Mouse (Mus musculus): Measurements from ENCODE around the gene 4930452B06Rik. TPM values are rescaled to one million over a fixed set of nuclear protein-coding genes. Genes with fewer than 3 reads are reported as not detected.
"Not testable (repeated sequence)": the region's sequence is repeated elsewhere in the genome, so short reads cannot be mapped to it uniquely, and the experiment has no call there.

The 4930452B06Rik gene
- 0.90 and 1.6 TPM in 2 replicates for total RNA-seq (2021)
- long read RNA-seq, partial matches to known transcripts = 0 of 6 reads
- long read RNA-seq, other reads (novel, unspliced or antisense) = 4 of 6 reads

- peak; percentile 80 for DNase-seq
Observed at GRCm38 (mm10) chr14:8665636-8666411, at the start of gene 4930452B06Rik. 4930452B06Rik (minus strand) TSS chr14:8666240.

GRCm38 (mm10) chr14:8712674-8713073 lies 46.6 kb upstream of the 4930452B06Rik start:
- no peak for DNase-seq

DNA sequence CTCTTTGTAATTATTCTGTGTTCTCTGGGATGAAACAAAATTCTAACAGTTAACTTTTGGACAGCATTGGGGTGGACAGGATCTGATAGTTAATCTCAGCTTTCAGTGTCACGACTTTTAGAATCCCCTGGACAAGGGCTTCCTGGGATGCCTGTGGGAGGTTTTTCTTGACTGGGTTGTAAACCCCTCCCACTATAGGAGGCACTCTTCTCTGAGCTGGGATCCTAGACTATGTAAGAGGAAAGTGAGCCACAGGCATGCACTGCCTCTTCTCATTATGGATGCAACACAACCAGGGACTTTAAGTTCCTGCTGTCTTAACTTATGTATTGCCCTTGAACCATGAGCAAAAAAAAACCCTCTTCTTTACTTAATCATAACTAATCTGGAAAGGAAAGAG lies 23.4 kb upstream of the 4930452B06Rik start:
- DNase-seq = no peak

DNA sequence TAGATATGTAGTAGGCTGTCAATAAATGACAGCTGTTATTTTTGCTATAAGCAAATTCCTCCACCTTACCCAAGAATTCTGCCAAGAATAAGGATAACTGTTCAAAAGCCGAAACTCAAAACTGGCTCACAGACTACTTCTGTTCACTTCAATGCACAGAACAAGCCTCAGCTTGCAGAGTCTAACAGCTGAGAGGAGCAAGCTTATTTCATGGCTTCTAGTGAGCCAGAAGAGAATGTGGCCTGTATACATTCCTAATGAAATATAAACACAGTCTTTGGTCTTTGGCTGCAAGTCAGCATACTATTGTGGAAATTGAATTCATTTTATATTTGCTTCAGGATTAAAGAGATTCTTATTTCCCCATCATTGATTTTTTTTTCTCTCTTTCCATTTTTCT lies 22.4 kb upstream of the 4930452B06Rik start:
- DNase-seq = no peak

DNA sequence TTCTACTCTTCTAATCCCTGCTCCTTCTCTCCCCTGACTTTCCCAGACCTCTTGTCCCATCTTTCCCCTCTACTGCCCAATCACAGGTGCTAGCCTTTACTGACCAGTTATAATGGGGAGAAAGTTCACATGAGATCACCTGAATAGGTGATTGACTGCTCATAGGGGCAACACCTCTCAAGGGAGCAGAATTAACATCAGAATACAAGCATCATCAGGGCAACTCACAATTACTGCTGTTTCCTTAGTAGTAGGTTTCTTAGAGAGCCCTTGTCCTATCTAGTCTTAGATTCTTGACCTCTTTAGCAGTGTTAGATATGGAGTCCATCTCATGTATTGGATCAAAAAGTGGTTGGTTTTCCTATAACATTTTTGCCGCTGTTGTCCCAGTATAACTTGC lies 20.1 kb upstream of the 4930452B06Rik start:
- no peak for DNase-seq

GRCm38 (mm10) chr14:8679896-8680295 lies 13.9 kb upstream of the 4930452B06Rik start:
- no peak for DNase-seq

- DNase-seq = no peak
Observed at GRCm38 (mm10) chr14:8660359-8660758, 5.7 kb downstream of the 4930452B06Rik start.

DNA sequence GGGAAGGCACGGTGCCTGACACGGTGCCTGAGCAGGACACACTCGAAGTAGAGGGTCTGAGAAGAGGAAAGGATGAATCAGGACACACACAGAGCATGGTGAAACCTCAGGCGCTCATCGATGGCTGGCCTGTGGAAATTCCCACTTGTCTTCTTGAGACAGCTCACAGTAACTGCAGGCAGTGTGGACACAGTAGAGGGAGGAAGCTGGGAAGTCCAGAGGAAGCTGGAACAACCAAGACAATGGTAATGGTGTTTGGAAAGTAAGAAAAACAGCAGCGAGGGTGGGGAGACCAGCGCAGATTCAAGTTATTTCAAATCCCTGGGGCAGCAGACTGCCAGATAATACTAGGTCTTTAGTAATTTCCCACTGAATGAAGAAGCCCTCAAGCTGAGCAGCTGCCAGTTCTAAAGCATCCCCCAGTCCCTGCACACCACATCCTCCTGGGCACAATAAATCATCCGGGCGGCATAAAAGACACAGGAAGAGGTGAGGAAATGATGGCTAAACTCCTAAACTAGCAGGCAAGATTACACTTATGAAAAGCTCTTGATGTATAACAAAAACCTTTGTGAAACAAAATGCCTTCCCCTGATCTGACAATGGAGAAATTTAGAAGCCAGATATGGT lies 24.3 kb downstream of the 4930452B06Rik start:
- DNase-seq = no peak

DNA sequence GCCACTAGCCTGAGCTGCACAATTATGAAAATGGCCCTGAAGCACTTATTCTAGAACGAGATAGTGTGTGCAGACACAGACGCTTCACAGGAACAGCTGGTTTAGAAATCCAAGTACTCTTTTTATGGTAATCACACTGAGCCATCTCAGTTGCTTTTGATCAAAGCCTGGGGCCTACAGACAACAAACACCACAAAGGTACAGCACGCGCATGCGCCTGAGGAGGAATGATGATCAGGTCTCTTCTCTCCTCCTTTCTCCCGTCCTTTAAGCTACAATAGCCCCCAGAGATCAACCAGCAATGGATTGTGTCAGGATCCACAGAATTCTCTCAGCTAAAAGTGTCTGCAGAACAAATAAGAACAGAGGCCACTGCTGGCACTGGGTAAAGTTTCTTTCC lies 33.8 kb downstream of the 4930452B06Rik start:
- DNase-seq = no peak

DNA sequence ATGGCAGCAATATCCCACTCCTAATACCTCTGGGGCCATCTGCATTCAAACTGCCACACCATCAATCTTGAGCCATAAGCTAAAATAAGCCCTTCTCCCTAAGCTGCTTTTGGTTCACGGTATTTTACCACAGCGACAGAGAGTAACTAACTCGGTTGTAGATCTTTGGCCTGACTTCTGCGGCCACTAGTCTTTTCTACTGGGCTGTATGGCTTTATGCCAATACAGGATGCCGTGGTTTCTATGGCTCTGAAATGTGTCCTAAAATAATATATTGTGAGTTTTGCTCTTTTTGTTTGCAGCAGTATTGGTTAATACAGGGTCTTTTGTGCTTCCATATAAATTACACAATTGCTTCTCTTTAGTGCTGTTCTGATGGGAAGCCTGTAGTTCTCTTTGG lies 37.6 kb downstream of the 4930452B06Rik start:
- no peak for DNase-seq

DNA sequence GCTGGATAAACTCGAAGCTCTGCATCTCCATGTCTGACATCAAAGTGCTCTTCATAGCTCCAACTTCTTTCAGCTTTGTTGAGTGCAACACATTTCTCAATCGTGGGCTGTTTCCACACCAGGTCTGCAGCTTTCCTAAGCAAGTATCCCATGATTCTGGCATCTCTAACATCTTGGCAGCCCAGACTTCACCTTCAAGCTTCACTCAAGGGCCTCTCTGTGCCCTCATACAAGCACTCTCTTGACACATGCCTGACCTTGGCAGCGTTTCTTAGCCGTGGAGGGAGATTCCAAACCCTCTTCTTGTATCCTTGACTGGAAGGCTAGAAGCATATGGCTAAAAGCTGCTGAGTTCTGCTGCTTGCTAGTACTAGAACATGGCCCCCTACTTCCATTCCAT lies 38.6 kb downstream of the 4930452B06Rik start:
- DNase-seq = no peak

GRCm38 (mm10) chr14:8621164-8621563 lies 44.9 kb downstream of the 4930452B06Rik start:
- DNase-seq = no peak

- DNase-seq = no peak
Observed at GRCm38 (mm10) chr14:8620580-8620979, 45.5 kb downstream of the 4930452B06Rik start.

- no peak for DNase-seq
Observed at GRCm38 (mm10) chr14:8615636-8616035, 50.4 kb downstream of the 4930452B06Rik start.

DNA sequence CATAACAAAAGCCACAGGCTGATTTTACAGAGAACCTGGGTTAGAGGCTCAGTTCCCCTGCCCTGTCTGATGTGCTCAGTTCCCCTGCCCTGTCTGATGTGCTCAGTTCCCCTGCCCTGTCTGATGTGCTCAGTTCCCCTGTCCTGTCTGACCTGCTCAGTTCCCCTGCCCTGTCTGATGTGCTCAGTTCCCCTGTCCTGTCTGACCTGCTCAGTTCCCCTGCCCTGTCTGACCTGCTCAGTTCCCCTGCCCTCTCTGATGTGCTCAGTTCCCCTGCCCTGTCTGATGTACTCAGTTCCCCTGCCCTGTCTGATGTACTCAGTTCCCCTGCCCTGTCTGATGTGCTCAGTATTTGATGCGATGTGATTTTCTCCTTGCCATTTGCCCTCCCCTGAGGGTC lies 51.6 kb downstream of the 4930452B06Rik start:
- DNase-seq = not testable (repeated sequence)

- DNase-seq = no peak
Observed at GRCm38 (mm10) chr14:8612080-8612479, 54.0 kb downstream of the 4930452B06Rik start.

DNA sequence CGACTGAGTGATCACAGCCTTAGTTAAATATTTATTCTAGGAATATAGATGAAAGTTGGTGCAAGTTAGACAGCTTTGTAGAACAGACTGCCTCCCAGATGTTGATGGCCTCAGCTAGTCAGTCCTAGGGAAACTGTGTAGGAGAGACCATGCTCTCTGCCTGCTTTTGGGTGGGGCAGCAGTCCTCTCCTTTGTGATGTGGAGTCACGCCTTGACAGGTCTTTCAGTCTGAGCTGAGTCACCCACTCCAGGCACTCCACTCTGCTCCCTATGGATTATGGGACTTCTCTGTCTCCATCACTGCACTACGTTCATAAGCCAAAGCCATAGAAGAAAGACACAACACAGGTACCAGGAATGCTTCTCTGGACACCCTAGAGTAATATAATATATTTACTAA lies 55.9 kb downstream of the 4930452B06Rik start:
- no peak for DNase-seq

DNA sequence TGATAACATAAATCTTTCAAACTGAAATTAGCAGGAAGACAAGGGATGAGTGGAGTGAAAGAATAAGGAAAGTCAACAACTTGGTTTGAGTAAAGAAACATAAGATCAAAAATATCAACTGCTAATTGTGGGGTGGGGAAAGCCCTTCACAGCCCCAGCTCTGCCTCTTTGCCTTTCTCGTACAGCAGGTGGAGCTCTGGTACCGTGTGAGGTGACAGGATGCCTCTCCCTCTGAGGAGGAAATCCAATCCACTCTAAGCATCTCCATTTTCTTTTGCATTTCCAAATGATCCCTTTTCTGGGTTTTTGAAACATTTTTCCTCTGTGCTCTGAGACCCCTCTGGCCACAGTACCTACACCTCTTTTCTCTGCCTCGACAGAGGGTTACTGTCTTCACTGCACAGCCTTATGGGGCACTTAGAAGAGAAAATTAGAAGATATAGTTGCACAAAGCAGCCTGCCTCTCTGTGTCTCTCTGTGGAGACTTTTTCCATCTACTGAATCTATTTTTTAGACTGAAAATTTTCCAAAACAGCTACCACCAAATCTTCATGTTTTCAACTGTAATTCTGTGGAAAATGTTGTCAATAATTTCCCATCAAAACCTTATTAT lies 57.4 kb downstream of the 4930452B06Rik start:
- peak; percentile 45 for DNase-seq

DNA sequence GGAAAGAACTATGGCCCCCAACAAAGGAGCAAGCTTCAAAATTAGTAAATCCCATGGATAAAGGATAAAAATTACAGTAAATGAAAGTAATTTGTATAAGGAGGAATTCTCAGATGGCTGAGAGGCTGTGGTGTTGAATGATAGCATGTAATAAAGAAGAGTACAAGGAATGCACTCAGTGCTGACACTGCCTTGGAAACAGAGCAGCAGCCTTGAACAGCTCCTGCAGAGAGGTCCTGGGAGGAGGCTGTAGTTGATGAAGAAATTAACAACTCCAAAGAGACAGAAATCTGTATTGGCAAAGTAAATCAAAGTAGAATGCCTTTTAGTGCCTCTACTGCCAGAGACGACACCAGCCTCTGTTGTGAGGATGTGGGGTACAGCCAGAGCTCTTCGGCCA lies 61.1 kb downstream of the 4930452B06Rik start:
- DNase-seq = no peak

DNA sequence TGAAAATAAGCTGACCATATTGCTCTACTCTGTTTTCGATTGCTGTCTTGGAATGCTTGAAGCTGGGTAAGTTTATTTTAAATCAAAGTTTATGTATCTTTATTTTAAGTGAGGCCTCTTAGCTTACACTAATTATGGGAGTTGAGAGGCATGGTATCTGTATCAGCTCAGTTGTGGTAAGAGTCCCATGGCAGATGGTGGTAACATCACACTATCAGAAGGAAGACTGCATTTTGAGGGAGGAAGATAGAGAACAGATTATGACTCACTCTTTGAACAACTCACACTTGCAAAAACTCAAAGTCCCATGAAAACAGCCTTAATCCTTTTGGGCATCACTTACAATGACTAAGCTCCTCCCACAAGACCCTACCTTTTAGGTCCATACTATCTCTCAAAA lies 81.0 kb downstream of the 4930452B06Rik start:
- no peak for DNase-seq

DNA sequence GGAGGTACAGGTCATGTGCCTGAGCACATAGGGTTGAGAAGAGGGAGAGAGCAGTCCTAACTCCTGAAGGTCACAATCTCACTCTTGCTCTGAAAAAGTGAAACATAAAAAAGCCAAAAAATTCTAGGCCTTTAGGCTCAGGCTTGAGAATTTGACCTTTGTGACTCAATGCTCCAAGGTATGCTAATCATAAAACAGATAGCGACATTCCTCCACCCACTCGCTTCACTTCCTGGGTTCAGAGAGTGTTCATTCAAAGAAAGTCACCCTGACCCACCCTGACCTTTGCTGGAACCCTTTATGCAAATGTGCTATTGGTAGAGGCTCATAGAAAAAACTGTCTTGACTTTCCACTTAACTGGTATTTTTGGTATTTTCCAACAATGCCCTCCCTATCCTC lies 115.0 kb downstream of the 4930452B06Rik start:
- DNase-seq = not testable (repeated sequence)

DNA sequence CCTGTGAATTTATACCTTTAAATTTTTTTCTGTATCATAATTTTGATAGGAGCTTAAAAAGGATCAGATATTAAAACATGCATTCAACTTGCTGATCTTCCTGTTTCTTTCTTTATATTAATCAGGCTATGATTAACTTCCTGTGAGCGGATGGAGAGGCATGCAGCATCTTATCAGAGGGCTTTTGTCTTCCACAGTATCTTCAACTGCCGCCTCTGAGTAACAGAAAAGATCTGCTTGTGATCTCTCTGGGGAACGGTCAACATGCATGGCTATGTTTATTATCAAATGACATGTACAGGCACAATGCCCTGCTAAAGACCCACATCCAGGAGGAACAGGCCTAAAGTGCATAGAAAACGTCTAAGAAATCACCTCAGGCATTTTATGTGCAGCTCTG lies 116.9 kb downstream of the 4930452B06Rik start:
- DNase-seq = no peak

GRCm38 (mm10) chr14:8536024-8536423 lies 130.0 kb downstream of the 4930452B06Rik start:
- DNase-seq = no peak

Measured in adrenal gland, postnatal 25 days (tissue).